Mouse (Mus musculus): ENCODE measurements around the gene Sh3d19. TPM values are rescaled to one million over a fixed set of nuclear protein-coding genes. Genes with fewer than 3 reads are reported as not detected.

The Sh3d19 gene
- total RNA-seq, 4 experiments from 2014 or later, result 14.3 to 26.2 (median 18.1) TPM

DNA sequence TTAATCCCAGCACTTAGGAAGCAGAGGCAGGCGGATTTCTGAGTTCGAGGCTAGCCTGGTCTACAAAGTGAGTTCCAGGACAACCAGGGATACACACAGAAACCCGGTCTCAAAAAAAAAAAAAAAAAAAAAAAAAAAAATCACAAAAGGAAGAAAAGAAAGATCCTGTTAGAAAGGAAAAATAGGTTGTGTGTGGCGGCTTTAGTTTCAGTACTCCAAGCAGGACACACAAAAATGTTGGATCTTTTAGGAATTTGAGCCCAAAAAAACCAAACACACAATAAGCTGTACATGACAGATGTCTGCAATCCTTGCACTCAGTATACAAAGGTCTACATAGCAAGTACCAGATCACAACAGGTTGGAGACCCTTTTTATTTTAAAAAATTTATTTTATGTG is 168.8 kb downstream of the Sh3d19 start:
- DNase-seq, result no peak

DNA sequence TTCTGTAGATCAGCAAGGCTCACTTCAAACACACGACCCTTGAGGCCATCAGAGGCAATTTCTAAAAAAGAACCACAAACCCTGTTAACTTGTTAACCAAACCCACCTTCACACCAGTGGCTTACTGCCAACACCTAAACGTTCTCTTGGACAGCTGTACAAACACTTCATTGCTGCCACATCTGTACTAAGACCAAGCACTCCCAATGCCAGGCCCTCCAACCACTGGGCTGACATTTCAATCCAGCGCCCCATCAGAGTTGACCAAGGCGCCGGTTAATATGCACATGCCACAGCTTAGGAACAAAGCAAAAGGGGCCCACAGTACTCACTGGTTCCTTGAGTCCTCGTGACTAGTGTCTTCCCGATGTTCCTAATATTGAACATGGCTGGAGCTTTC is 170.5 kb downstream of the Sh3d19 start:
- DNase-seq, result no peak

DNA sequence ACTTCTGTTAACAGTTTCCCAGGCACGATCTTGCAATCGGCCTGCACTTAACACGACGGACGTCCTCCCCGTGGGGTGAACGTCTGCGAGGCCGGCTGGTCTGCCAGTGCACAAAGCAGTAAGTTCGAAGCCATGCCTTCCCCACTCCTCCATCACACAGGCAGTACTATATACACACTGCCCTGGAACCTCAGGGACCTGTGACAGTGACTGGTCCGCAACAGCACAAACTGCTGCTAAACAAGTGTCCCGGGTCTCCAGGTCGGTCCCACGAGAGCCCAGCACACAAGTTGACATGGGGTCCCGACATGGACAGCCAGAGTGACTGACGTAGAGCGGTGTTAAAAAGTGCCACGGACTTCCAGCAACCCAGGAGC is 171.0 kb downstream of the Sh3d19 start:
- peak; percentile 16 for DNase-seq

DNA sequence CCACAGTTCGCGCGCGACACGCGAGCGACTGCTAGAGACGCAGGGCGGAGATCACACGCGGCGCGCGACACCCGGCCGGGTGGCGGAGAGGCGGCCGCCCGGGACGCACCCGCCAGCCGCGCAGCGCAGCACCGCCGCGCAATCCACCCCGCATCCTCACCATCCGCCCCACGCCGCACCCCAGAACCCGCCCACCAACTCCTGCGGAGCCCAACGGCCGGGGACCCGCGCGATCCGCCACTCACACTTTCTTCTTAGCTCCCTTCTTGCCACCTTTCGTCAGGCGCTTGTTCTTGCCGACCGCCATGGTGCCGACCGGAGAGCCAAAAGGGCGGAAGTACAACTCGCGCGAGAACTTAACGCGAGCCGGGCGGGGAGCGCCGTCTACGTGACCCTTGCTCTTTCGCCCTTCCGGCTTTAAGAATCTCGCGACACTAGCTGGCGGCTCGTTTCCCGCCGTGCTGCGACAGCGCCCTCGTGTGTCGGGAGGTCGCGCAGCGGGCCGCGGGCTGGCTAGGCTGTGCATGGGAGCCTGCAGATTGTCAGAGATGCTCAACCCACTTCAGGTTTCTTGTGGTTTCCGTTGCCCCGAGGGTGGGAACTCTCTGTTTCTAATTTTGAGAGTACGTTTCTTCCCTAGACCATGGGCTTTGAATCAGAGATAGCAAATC is 171.5 kb downstream of the Sh3d19 start, which contains the start of gene Rps3a1:
Gene Rps3a1, minus strand, starts transcription at position 440 of the 671 bp plus-strand sequence.
- peak; percentile 96 for DNase-seq

DNA sequence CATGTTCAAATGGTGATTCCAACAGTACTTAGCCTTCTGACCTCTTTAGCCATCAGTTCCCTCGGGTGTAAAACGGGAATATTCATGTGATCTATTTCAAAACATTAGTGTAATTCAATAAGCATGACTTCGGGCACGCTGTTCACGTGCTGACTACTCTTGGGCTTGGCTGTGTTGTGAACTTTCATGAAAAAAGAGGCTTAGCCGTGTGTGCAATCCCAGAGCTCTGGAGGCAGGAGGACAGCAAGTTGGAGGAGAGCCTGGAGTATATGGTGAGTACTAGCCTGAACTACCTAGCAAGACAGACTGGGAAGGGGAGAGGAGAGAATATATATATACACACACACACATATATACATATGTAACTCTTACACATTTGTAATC is 172.0 kb downstream of the Sh3d19 start:
- DNase-seq, result no peak

DNA sequence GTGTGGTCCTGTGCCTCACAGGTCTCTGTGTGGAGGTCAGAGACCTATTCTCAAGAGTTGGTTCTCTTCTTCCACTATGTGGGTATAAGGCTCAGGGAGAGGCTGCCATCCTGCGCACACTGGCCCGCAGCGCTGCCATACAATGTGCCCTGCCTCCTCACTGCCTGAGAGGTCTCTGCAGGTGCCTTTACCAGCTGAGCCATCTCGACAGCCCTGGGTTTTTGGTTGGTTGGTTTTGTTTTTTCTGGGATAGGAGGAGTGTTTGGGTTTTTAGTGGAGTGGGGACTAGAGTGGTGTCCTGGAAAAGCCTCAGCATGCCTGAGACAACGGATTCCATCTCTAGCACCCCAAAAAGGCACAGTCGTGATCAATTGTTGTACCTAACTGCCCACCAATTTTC is 172.4 kb downstream of the Sh3d19 start:
- DNase-seq, result no peak

DNA sequence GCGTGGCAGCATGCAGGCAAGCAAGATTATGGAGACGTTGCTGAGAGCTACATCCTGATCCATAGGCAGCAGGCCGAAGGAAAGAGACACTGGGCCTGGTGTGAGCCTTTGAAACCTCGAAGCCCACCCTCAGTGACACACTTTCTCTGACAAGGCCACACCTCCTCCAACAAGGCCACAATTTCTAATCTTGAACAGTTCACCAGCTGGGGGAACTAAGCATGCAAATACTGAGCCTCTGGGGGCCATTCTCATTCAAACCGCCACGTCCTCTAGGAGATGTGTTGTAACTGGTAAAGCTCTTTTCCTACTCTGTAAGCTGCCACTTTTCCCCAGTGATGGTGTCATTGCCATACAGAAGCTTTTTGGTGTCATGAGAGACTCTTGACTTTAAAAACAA is 178.2 kb downstream of the Sh3d19 start:
- no peak for DNase-seq

DNA sequence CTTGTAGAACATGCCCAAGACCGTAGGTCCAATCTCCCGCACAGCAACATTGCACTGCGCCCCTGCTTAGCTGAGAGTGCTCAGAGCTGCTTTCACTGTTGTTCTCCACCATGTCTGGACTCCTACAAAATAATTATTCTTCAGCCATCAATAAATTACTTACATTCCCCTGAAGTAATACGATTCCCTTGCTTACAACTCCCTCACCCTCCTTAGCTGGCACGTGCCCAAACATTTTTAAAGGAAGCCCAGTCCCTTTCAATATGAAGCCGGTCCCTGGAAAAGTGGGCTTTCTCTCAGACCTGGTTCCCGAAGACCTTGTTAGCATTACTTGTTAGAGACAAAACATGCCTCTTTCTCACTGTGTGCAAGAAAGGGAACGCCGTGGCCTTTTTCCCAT is 178.6 kb downstream of the Sh3d19 start:
- DNase-seq, result no peak

DNA sequence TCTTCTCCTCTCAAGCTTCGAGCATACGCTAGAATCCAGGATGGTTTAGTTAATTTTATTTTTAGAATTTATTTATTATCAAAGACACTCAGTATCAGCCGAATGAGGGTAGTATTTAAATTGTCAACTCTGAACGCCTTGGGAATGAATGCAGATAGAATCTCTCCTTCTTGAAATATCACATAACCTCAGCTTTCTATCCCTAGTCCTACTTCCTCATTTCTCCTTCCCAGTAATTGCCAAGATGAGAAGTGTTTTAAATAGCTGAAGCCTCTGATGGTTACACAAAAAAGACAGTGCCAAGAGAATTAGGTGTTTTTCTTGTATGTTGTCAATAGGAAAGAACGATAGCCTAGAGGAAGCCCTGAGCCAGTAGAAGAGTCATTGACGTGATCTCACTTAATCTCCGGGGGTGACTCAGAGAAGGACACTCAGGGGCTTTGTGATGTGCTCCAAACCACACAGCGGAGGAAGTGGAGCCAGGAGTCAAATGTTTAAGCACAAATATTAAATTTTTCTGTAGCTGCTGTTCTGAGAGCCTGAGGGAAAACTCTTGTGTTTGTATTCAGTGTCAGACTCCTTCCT is 198.0 kb downstream of the Sh3d19 start:
- DNase-seq, result no peak

DNA sequence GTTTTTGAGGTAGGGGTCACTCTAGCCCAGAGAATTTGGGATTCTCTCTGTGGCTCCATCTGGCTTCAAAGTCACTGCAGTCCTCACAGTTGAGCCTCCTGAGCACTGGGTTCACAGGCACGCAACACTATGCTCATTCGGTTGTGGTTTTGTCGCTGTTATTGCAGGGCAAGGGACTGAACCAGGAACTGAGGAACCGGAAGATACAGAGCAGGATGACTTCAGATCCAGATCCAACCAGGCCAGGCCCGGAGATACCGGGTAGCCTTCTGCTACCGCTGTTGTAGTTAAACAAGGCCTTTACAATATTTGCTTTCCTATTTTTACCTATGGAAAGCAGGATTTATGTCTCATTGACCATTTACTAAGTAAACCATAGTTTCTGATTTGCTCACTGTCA is 208.8 kb downstream of the Sh3d19 start:
- DNase-seq, result no peak

Other genes with a start within 250 kb of the Sh3d19 start
- gene Fam160a1, start 153.8 kb upstream of the Sh3d19 start, total RNA-seq (2022), result 10 to 100 TPM in 2 of 4 experiments, 1 to 10 TPM in 2; 8.3 to 14.5 (median 11.7) TPM
- 1 to 10 TPM; 1.9 to 3.7 (median 2.8) TPM for gene Glt28d2, start 83.6 kb upstream of the Sh3d19 start, total RNA-seq (2022)
- 1 to 10 TPM; 5.4 to 9.8 (median 7.2) TPM for gene Gm37240, start 83.6 kb upstream of the Sh3d19 start, total RNA-seq (2022)
- gene Prss48, start 31.4 kb downstream of the Sh3d19 start, total RNA-seq (2022), result not detected
- 100 to 1,000 TPM; 780 to 849 (median 825) TPM for gene Rps3a1, start 171.6 kb downstream of the Sh3d19 start, total RNA-seq (2022)